Mouse (Mus musculus): ENCODE measurements around the gene Cdh4.

Gene Cdh4

DNA sequence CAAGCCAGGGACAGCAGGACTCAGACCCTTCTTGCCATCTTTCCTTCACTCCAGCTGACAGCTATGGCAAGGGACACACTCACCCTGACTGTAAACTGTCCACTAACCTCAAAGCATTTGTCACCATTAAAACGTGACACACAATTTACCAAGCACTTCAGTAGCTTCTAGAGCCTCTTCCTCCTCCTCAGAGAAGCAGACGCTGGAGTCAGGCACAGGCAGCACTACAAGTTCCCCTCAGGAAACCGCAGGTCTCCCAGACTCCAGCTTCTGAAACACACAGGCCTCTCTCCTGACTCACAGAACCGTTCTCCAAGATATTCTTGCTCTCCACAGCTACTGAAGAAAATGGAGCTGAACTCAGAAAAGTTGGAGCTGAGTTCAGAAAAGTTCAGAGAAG is 494.9 kb downstream of the Cdh4 start:
- in situ Hi-C loops (cut with MseI, MboI): no loop called here

DNA sequence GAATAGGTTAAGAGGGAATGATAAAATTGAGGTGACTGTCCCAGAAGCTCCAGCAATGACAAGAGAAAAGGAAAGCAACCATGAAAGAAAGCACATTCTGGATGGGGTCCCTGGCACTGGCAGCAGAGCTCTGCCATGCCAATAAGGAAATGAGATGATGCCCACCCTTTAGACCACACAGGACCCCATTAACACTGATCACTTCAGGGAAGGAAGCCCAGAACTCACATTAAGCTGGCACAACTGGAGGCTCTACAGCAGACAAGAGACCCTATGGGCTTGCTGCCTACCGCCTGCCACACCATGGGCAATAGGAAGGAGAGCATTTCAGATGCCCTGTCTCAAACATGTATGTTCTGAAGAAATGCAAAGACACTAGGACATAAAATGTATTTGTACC is 499.5 kb downstream of the Cdh4 start:
- in situ Hi-C loops (cut with MseI, MboI): no loop called here

DNA sequence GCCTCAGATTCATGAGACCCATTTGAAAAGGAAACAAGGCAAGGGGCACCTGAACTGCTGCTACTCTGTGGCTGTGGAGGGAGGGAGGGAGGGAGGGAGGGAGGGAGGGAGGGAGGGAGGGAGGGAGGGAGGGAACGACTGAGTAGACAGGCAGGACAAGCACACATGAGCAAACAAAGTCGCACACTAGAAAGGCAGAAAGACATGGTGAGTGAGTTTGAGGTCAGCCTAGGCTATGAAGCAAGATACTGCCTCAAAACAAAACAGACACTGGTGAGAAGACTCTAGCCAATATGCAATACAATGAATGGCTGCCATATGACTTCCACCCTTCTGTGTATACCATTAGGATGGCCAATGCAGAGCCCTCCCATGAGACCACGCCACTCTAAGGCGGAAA is 502.8 kb downstream of the Cdh4 start:
- in situ Hi-C loops (cut with MseI, MboI): no loop called here

DNA sequence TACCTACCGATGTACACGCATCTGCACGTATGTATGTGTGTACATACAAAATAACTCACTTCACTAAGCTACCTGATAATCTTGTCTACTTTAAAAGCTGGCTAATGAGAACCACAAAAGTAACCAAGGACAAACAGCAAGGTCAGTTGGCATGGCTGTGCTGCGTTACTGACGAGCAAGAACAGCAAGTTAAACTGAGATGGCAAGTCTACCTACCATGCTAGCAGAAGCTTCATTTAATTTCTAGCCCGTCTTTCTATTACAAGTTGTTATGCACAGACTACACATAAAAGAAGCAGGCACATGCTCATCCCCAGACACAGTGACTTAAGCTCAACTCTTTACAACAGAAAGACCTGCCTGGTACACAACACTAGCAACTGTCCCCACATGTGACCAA is 504.3 kb downstream of the Cdh4 start:
- in situ Hi-C loops (cut with MseI, MboI): no loop called here

DNA sequence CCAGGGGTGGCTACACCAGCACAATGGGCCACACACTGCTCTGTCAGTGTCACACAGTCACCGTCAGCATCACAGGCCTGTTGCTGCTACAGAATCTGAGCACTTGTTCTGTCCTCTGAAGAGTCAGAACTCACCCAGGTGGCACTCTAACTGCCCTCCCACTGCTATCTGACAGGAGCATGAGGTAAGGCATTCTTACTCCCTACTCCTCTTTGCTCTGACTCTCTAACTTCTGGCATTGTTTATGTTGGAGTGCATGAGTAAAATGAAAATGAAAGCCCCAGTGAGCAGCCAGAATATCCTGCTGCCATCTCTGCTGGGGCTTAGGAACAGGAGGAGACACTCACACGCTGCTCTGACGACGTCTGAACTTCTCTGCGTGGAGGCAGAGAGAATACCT is 505.4 kb downstream of the Cdh4 start:
- in situ Hi-C loops (cut with MseI, MboI): no loop called here

DNA sequence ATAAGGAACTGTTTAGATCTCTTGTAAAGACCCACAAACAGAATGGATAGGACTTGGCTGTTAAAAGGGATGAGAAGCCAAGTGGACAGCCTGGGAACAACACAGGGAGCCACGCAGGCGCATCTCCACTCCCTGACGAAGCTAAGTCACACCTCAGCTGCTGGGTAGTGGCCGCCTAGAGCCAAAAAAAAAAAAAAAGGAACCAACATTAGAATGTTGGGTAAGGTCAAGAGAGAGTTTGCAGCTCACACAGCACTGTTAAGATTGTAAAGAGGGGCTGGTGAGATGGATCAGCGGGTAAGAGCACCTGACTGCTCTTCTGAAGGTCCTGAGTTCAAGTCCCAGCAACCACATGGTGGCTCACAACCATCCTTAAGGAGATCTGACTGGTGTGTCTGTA is 506.6 kb downstream of the Cdh4 start:
- in situ Hi-C loops (cut with MseI, MboI): no loop called here

Measured in mouse trophoblast stem cell (cell line).